Mouse (Mus musculus): Measurements from ENCODE around the gene Bend6.

- no peak for TF ChIP-seq POLR2A (IDR thresholded peaks at IDR 0.05; ENCODE audit: low read depth, low read length)
- no peak for TF ChIP-seq CTCF (conservative IDR thresholded peaks at IDR 0.05; ENCODE audit: insufficient read depth, insufficient read length, low read depth, low read length)
These were observed 25.4 kb upstream of the Bend6 start for GRCm38 (mm10) chr1:33932845-33933499.

Measured in kidney, adult 2 months (tissue).